Mouse (Mus musculus) bone marrow macrophage, adult 2 months (primary cell): ENCODE results near the gene Gse1. TPM values are rescaled to one million over a fixed set of nuclear protein-coding genes. Genes with fewer than 3 reads are reported as not detected.

Experiments used
- H3K27ac ChIP-seq: 2 replicates; pipeline ENCODE4 v1.5.1; 2012; ENCODE audit warnings: low read depth, low read length; ENCODE audit not compliant: insufficient read depth
- H3K4me1 ChIP-seq: 2 replicates; pipeline ENCODE4 v1.6.1; 2012; ENCODE audit warnings: low read length; ENCODE audit not compliant: control insufficient read depth, insufficient read depth
- H3K4me3 ChIP-seq: 2 replicates; pipeline ENCODE4 v1.5.1; 2012; ENCODE audit warnings: mild to moderate bottlenecking, low read length, moderate library complexity; ENCODE audit not compliant: insufficient read depth
- CTCF ChIP-seq: IDR thresholded peaks from 2 replicates; pipeline ENCODE4 v1.5.1; 2012; ENCODE audit warnings: low read depth, mild to moderate bottlenecking, low read length, moderate library complexity
- POLR2A ChIP-seq: IDR thresholded peaks from 2 replicates; pipeline ENCODE4 v1.6.1; 2012; ENCODE audit warnings: mild to moderate bottlenecking, low read depth, low read length, borderline replicate concordance
- polyA plus RNA-seq: library from polyadenylated mRNA; stranded (reverse); fragments of >200 nt; gene quantifications from 2 replicates; pipeline ENCODE4 v1.2.4, GENCODE M21; 2012; ENCODE audit not compliant: missing spikeins, insufficient read depth, insufficient read length

The Gse1 gene
- polyA plus RNA-seq, 1 experiment: 15.1 TPM

DNA sequence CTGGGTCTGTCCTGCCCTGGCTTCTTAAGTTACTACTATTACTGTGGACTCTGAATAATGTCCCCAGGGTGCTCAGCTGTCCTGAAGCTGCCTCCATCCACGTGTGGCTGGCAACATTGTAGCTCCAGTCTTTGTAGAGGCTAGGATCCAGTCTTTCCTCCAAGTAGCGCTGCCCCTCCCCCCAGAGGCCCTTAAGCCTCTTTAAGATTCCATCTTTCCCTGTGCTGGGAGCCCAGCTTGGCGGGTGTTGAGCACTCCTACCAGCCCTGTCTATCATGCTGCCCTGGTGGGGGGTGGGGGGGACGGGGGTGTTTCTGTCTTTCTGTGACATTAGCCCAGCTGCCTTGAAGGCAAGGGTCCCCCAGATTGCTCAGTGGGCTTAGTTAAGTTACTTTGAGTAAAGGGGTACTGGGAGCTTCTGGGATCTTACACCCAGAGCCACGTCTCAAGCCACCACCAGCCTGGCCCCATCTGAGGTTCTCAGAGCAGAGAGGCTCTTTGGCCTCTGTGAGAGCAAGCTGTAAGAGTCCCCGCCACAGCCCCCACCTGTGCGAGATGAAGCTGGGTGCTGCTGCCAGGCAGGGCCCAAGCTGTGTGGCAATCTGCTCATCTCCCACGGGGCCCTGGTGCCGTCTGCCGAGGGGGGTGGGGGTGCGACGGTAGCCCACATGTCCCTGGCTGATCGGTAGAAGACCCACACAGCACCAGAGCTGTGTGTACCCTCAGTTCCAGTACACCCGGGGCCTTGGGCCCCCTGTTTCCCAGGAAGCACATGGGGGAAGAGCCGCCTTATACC, 329.1 kb downstream of the Gse1 start:
- Histone ChIP-seq H3K4me3 (no peak overlapping the region), H3K4me1 (peaks cover 23% of the 10 kb centered on the region), H3K27ac (no peak overlapping the region)
- no peak for TF ChIP-seq CTCF
- TF ChIP-seq POLR2A: no peak

- Histone ChIP-seq H3K4me1 (peaks cover 30% of the 10 kb centered on the region), H3K27ac (no peak overlapping the region), H3K4me3 (no peak overlapping the region)
- no peak for TF ChIP-seq POLR2A
- TF ChIP-seq CTCF: no peak
These were observed 329.9 kb downstream of the Gse1 start for GRCm38 (mm10) chr8:120558162-120558561.

- no peak for TF ChIP-seq POLR2A
- TF ChIP-seq CTCF: no peak
- Histone ChIP-seq H3K4me3 (no peak overlapping the region), H3K27ac (no peak overlapping the region), H3K4me1 (peaks cover 38% of the 10 kb centered on the region)
These were observed 331.4 kb downstream of the Gse1 start for GRCm38 (mm10) chr8:120559654-120560053.

- Histone ChIP-seq H3K27ac (no peak overlapping the region), H3K4me1 (peaks cover 47% of the 10 kb centered on the region), H3K4me3 (no peak overlapping the region)
- no peak for TF ChIP-seq POLR2A
- TF ChIP-seq CTCF: no peak
These were observed 332.3 kb downstream of the Gse1 start for GRCm38 (mm10) chr8:120560535-120560934.

GRCm38 (mm10) chr8:120561539-120562435, 333.5 kb downstream of the Gse1 start:
- Histone ChIP-seq H3K27ac (no peak overlapping the region), H3K4me1 (peaks cover 51% of the 10 kb centered on the region), H3K4me3 (no peak overlapping the region)
- TF ChIP-seq POLR2A: no peak
- TF ChIP-seq CTCF: peak; percentile 66

DNA sequence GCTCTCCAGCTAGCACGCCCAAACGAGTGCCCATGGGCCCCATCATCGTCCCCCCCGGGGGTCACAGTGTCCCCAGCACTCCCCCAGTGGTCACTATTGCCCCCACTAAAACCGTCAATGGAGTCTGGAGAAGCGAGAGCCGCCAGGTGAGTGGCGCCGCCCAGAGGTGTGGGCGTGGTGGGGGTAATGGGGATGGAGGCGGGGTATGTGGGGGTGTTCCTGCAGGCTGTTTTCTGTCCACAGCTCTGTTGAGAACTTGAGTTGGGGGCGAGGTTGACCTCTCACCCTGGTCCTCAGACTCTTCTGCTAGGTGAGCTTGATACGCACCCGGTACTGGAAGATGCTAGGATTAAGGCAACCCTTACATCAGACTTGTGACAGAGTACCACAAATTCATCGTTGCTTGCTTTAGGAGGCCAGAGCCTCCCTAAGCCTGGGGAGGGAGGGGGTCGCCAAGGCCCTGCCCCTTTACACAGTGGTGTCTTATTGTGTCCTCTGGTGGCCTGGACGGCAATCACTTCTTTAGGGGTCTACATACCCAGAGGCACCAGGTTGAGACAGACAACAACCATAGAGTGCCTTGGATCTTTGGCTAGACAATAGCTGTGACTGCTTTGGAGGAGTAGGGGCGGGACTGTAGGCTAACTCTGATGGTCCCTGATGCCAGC, 334.6 kb downstream of the Gse1 start:
- Histone ChIP-seq H3K4me3 (no peak overlapping the region), H3K4me1 (peaks cover 51% of the 10 kb centered on the region), H3K27ac (peak overlapping the region; percentile 88)
- no peak for TF ChIP-seq CTCF
- no peak for TF ChIP-seq POLR2A

GRCm38 (mm10) chr8:120563348-120563724, 335.1 kb downstream of the Gse1 start:
- Histone ChIP-seq H3K4me3 (no peak overlapping the region), H3K4me1 (peaks cover 49% of the 10 kb centered on the region), H3K27ac (peak overlapping the region; percentile 88)
- TF ChIP-seq POLR2A (no peak), CTCF (no peak)

- peaks cover 44% of the 10 kb centered on the region for H3K4me1 ChIP-seq
- TF ChIP-seq CTCF (no peak), POLR2A (no peak)
- H3K27ac ChIP-seq: peak overlapping the region; percentile 96
- peak overlapping the region; percentile 46 for H3K4me3 ChIP-seq
These were observed 335.9 kb downstream of the Gse1 start for GRCm38 (mm10) chr8:120563851-120564837.
